Mouse (Mus musculus) thymus, postnatal 14 days (tissue): ENCODE data around the gene Mycbp.

Experiments used
- DNase-seq: peaks from one replicate; pipeline ENCODE4 v3.0.0; 2021

Gene Mycbp

DNA sequence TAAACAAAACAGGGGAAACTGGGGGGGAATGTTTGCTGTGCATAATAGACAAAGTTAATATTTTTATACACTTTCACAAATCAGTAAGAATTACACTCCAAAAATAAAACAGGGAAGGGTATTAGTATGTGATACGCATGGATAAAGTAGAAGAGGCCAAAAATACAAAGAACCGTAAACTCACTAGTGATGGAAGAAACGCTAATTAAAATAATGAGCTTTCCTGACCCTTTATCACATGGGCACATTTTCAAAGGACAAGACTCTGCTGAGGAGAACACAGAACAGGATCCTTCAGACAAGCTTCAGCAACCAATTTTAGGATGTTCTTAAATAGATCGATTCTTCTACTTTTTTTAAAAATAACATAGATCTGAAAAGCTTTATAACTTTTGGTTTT, 42.1 kb downstream of the Mycbp start:
- no peak for DNase-seq

DNA sequence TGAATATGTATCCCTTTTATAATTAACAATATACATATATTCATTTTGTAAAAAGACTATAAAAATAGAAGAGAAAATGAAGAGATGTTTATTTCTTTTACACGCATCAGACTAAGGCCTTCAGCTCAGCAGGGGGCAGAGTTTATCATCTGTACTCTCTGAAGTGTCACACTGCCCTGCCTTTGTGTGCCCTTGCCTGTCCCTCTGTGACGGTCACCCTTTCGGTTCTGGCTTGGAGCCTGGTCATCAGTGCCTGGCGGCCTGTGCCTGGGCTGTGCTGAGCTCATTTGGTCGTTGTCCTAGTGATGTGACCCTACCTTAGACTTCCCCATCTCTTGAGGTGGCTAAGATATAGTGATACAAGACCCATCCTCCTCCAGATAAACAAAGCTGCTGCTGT, 42.5 kb downstream of the Mycbp start:
- no peak for DNase-seq

DNA sequence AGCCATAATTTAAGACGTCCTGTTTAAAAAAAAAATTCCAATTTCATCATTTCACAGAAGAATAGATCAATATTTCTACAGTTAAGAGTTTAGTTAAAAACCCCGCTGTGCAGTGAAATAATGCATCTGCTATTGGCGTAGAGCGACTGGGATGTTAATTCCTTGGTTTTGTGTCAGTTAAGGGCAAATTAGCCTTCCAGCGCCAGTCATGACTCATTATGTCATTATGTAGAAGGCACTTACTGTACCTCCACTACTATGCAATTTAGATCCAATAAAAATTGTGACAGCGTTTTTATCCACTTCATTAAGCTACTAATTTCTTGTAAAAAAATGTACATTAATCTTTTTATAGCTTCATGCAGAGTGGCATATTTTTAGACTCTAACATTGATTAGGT, 44.3 kb downstream of the Mycbp start:
- no peak for DNase-seq

DNA sequence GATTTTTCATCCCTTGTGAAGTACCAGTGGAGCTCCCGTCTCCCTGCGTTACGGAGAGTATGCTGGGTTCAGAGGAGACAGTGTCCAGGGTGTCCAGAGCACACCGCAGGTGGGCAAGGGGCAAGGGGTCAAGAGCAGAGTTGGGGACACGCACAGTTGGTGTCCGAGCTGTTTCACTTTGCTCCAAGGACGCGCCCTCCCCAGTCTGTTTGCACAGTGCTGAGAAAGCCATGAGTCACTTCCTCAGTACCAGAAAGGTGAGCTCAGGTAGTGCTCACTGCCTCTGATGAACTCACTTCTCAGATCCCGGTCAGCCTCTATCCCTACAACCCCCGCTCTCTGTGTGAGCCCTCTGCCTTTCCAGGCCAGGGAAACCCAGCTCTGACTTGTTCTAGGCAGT, 45.0 kb downstream of the Mycbp start:
- no peak for DNase-seq

DNA sequence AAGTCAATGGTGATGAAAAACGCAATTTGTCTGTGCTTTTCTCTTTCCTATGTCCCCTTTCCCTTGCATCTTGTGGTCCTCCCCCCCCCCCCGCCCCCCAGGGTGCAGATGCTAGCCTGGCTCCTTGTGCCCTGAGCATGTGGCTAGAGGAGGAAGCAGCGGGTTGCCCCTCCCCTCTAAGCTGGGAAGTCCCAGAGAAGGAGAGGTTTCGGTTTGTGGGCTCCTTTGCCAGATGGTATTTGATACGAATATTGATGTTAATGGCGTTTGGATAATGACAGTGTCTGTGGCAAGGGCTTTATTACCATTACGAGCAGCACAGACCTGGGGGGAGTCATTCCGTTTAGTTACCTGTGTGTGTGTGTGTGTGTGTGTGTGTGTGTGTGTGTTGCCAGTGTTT, 47.4 kb downstream of the Mycbp start:
- DNase-seq = no peak

DNA sequence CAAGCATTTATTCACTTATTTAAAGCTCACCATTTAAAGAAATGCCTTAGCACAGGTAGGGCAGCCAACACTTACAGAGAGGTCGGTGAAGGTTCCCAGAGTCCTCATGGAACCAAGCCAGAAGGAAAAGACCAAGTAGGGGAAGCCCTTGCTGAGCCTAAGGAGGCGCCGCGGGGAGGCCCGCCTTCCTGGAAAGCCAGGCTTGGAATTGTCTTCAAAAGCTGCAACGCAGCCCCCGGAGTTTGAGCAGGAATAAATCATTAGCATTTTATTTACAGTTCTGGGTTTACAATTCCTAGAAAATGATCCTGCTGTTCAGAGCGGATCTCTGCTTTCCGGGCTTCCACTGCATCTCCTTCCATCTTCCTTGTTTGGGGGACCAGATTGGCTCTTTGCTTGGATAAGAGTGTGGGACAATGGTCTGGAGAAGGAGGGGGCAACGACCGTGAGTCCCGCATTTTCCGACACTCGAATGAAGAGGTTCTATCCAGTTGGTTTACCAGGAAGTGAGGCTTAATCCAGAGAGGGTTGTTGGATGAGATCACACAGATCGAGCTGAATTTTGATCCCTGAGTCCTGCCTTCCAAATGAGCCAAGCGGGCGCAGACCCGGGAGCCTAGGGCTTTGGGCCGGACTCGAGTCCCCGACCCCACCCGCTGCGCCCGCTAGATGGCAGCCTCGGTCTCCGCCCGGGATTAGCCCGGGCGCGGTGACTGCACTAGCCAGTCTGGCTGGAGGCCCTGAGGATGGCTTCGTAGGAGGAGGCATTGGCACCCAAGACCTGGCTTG, 52.3 kb downstream of the Mycbp start:
- peak; percentile 63 for DNase-seq

DNA sequence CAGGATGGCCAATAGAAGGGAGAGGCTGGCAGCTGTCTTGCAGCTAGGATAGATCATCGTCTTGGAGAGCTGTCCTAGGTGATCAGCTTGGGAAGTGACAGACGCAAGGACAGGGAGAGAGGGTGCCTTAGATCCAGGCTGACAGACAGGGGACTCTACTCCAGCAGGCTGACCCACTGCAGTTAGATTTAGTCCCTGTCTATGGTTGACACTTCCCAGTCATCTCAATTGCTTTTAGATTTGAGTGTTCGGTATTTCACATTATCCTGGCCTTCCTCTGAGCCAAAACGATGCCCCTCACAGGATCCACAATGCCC, 52.8 kb downstream of the Mycbp start:
- no peak for DNase-seq

DNA sequence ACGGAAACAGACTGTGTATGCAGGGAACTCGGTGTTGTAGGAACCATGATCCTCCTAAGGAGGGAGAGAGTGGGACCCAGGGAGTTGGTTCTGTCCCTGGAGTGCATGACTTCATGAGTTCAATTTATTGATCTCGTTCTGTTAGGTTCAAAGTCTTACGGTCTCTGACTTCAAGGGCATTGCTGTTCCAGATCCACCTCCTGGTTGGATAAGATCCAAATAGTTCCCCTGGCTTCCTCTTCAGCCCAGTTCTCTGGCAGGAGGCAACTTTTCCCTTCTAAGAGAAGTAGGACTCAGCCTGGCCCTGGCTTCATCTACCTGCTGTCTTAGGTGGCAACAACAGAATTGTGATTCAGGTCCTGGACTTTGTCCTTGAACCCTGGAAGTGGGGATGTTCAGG, 53.3 kb downstream of the Mycbp start:
- no peak for DNase-seq

DNA sequence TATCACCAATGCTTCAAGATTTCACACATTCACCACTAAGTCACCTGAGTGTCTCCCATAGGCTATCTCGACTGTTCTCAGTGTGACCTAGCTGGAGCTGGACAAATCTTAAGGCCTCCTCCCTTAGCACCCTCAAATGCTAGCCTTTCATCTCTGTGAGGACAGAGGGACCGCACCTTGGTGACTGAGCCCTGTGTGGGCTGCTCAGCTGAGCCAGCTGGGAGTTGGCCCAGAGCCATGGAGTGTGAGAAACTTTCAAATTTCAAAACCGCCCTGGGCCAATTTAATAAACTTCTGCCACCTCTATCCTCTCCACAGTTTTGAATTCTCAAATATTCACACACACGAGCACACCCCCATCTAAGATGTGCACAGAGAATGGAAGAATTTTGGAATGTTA, 56.3 kb downstream of the Mycbp start:
- no peak for DNase-seq
